Mouse (Mus musculus) testis, adult 2 months (tissue): ENCODE data around the gene Dcun1d4.

Source experiments
- CTCF ChIP-seq: fragments of 200-500 bp; IDR thresholded peaks from 2 replicates; pipeline ENCODE4 v1.5.1; 2012; ENCODE audit warnings: low read depth, mild to moderate bottlenecking, inconsistent platforms, low read length, moderate library complexity; ENCODE audit not compliant: control insufficient read depth, insufficient read depth, insufficient replicate concordance
- POLR2A ChIP-seq: fragments of 200-500 bp; IDR thresholded peaks from 2 replicates; pipeline ENCODE4 v1.6.1; 2012; ENCODE audit warnings: low read depth, mild to moderate bottlenecking, inconsistent platforms, low read length, moderate library complexity; ENCODE audit not compliant: control insufficient read depth

DNA sequence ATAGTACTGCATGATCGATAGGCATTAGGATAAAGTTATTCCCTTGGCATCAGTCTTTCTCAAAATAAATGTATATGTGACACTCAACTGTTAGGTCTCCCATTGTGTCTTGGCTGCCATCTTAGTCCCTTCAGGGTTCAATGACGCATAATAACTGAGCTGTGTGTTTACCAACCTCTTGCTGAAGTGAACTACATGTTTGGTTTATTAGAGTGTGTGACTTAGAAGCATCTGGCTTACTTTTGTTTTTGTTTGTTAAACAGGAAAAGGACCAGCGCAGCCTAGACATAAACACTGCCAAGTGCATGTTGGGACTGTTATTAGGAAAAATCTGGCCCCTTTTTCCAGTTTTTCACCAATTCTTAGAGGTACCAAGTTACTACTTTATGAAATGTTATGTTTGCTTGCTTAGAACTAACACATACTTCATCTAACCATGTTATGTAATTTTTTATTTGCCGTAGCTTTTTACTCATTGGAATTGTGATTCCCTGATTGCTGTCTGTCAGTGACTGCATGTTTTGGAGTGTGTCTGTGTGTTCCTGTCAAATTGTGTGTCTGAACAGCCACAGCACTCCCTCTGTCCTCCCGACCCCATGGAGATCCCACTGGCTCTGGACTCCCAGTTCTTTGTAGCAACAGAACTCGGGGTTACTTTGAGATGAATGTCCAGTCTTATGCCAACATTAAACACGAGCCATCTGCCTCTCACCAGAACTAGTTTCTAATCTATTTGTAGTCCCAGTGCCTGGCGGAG, 74.5 kb downstream of the Dcun1d4 start:
- TF ChIP-seq CTCF (no peak), POLR2A (no peak)
